Mouse (Mus musculus) cerebral cortex, adult 2 months (tissue): ENCODE results near the gene Pparg.

Source experiments
- WGBS: fragments of 180-500 bp; shearing (Covaris S2); methylation state at CpG from one replicate; pipeline ENCODE4 v1.1.7; 2018; 5-methylcytosine and 5-hydroxymethylcytosine counted together

Pparg gene

DNA sequence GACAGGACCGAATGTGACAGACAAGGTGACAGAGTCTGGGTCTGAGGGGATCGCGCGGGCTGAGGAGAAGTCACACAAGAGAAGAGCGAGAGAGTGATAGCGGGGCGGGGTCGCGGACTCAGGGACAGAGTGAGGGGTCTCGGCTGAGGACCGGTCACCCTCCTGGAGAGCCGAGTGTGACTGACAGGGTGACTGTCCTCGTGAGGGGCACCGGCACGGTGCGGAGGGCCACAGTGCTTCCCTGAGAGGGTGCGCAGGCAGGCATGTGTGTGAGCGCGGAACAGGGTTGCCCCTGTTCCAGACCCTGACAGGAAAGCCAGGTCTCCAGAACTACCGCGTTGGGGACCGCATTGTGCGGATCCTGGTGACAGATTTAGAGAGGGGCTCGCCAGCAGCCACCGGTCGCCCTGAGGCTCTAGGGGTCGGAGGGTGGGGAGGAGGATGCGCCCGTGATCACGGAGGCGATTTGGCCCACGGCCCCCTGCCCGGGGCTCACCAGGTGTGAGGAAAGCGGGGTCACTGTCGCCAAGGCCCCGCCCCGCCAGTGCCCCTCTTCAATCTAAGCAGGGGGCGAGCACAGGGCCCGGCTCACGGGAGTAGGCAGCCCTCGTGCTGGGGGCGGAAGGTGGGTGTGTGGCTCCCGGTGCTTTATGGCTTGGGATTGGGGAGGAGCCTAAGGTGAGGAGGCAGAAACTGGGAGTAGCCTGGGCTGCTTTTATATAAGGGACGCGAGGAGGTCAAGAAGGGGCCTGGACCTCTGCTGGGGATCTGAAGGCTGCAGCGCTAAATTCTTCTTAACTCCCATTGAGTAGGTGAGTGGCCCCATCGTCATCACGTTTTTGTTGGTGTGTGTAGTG is 1.1 kb downstream of the Pparg start:
- WGBS, result 8% methylated on average over 48 of the region's 48 CpGs

- 67% methylated on average over 3 of the region's 3 CpGs for WGBS
Observed at GRCm38 (mm10) chr6:115366869-115367610, 6.3 kb downstream of the Pparg start.

- WGBS, result 73% methylated on average over 5 of the region's 5 CpGs
Observed at GRCm38 (mm10) chr6:115374871-115375852, 14.4 kb downstream of the Pparg start.

DNA sequence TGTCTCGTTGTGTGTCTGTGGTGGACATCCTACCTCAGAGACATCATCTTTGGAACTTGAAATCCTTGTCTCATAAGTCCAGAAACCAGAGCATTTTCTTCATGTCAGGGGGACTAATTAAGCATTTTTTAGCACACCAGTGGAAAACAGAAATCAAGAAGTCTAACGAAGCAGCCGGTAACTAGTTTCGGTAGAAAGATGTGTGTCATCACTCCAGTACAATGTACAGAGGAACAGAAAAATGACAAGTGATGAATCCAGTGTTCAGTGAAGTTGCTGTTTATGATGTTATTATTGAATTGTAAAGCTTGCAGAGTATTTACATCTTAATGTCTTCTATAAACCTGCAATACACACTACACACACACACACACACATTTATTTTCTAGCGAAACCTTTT is 19.8 kb downstream of the Pparg start:
- WGBS, result 80% methylated on average over 5 of the region's 5 CpGs

GRCm38 (mm10) chr6:115382712-115383111 is 22.0 kb downstream of the Pparg start:
- WGBS, result 71% methylated on average over 5 of the region's 5 CpGs

DNA sequence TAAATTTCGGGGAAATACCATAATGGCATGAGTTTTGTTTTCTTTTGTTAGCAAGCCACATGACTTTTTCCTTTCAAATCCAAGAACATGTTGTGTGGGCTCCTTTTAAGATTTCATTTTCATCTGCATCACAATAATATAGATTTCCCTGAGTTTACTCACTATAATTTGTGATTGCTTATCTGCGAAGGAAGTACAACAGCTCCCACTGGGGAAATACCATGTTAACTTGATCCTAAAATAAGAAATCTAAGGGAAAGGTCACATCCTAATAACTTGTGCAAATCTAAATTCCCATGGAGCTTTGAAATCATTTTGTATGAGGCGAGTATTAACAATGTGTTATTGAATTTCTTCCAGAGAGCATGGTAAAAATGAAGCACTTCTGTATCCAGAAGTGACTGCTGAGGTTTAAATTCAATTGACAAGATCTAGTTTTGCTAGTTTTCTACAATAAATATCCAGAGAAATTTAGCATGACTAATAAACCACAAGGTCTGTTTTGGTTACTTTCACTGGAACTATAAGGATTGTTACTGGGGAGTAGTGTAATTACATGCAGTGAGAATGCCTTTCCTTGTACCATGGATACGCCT is 29.3 kb downstream of the Pparg start:
- WGBS, result 80% methylated on average over 4 of the region's 4 CpGs

DNA sequence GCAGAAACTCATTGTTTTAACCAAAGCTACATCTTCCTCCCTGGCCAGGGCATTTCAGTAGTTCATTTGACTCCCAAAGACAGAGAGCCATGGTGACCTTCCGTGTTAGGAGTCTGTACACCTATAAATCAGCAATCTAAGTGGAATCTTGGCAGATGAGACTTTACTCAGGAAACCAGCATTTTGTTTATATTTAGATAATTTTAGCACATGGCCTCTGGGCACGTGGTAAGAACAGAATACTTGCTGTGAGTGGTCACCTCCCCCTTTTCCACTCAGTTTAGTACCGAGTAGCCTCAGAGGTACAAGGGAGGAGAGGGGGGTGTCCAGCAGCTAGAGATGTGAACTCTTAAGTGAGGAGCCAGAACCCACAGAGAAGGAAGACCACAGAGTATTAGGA is 36.2 kb downstream of the Pparg start:
- 66% methylated on average over 3 of the region's 3 CpGs for WGBS

DNA sequence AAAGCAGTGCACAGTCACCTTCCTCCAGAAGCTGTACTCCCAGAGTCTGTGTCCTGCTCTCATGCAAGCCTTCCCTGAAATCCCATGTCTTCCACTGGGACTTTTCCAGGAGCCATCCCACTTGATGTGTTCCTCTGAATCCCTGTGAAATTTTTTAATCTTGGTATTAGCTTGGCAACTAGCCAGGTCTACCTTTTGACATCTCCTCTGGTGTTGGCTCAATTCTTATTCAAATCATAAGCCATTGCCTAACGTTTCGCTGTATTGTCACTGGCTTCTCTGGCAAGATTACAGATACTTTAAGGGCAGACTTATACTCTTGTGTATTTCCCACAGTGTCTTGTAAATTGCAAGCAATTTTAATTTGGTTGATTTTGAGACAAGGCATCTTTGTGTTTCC is 43.6 kb downstream of the Pparg start:
- WGBS, result 65% methylated on average over 2 of the region's 2 CpGs

- WGBS, result 27% methylated on average over 1 of the region's 1 CpGs
Observed at GRCm38 (mm10) chr6:115411477-115411876, 50.7 kb downstream of the Pparg start.

DNA sequence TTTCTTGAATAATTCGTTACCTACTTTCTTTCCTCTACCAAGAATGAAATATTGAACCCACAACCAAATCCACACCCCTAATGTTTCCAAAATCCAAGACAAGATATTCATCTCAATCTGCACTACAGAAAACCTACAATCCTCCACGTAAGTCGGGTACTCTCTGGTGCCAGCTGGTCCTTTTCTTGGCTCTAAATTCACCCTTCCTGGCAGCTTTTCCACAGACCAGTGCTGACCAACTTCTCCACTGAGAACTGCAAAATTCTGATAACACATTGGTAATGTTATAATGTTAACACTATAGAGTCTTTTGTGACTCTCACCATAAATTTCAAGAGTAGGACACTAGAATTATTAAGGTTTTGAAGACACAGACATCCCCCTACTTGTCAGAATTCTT is 57.4 kb downstream of the Pparg start:
- 73% methylated on average over 3 of the region's 3 CpGs for WGBS

DNA sequence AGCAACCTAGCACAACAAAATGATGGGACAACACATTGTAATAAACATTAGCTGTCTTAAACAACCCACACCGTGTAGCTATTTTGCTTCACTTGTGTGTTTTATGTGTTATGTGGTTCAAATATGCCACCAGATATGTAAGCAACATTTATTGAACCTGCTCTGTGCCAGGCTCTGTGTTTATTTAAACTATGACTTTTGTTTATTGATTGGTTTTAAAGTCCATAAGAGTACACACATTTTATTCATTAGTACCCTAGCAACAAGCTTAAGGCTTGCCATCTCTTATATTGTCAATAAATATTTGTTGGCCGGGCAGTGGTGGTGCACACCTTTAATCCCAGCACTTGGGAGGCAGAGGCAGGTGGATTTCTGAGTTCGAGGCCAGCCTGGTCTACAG is 58.2 kb downstream of the Pparg start:
- 82% methylated on average over 3 of the region's 3 CpGs for WGBS

GRCm38 (mm10) chr6:115420963-115421362 is 60.2 kb downstream of the Pparg start:
- WGBS, result 58% methylated on average over 1 of the region's 1 CpGs

GRCm38 (mm10) chr6:115421665-115422064 is 60.9 kb downstream of the Pparg start:
- WGBS, result 66% methylated on average over 4 of the region's 4 CpGs

DNA sequence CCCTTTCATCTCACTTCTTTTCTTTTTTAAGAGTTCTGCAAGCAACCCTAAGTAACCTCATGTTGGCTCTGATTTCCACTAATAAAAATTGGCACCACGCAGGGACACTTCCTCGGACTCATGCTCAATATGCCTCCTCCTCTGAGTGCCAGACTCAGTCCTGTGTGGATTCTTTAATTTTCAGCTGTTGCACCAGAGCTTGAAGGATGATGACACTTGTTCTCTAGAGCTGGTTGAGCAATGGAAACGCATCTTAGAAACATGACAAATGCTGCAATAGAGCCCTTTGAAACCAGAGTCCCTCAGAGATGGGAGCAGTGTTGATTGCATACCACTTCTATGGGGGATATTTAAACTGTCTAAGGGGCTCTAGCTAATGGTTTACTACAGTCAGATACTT is 63.7 kb downstream of the Pparg start:
- 73% methylated on average over 3 of the region's 3 CpGs for WGBS

DNA sequence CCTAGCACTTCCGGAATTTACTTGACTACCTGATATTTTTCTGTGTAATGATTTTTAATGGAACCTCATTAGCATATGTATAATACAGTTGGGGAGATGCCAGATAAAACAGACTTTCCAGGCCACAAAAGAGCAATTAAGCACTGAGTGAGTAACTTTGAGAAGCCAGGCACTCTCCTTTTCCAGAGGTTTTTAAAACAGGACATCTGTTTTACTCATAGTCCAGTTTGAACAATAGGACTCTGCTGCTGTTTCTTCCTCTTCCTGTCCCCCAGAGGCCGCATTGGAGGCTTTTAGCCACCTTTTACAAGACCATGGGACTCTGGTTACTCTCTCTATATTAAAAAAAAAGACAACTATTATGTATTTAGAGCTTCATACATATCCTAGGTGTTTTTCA is 72.0 kb downstream of the Pparg start:
- WGBS, result 54% methylated on average over 2 of the region's 2 CpGs

GRCm38 (mm10) chr6:115434054-115434453 is 73.3 kb downstream of the Pparg start:
- WGBS, result 51% methylated on average over 1 of the region's 1 CpGs

GRCm38 (mm10) chr6:115434816-115435215 is 74.1 kb downstream of the Pparg start:
- WGBS, result 86% methylated on average over 2 of the region's 2 CpGs

- WGBS, result 83% methylated on average over 5 of the region's 5 CpGs
Observed at GRCm38 (mm10) chr6:115440231-115441006, 79.7 kb downstream of the Pparg start.

GRCm38 (mm10) chr6:115452501-115452900 is 91.8 kb downstream of the Pparg start:
- 80% methylated on average over 1 of the region's 1 CpGs for WGBS

GRCm38 (mm10) chr6:115462743-115463337 is 102.1 kb downstream of the Pparg start:
- 70% methylated on average over 16 of the region's 16 CpGs for WGBS
